Mouse (Mus musculus) MEL (cell line): ENCODE measurements at regions not wholly inside any gene's neighbourhood (a gene's known extent, or its start where the extent isn't known, plus 50 kb on each side); places are given as distances from the start of the nearest gene placed in this dataset.

Experiments used
- DNase-seq: peaks from one replicate; pipeline ENCODE4 v3.0.0; 2011; ENCODE audit warnings: low read depth, low spot score
- H3K27ac ChIP-seq: 2 replicates; pipeline ENCODE4 v1.5.1; 2012; ENCODE audit warnings: low read depth, mild to moderate bottlenecking, control low read depth, low read length, moderate library complexity; ENCODE audit not compliant: control insufficient read depth
- H3K27me3 ChIP-seq, 2 experiments: fragments of 150-350 bp in 1 of 2; sonication (generic) in 1 of 2; 2 replicates each; pipeline ENCODE4 v1.6.1; 2012; ENCODE audit warnings: low read length in 2 of 2, mild to moderate bottlenecking in 2 of 2, improper control_type of control experiment in 1 of 2, moderate library complexity in 1 of 2; ENCODE audit not compliant: insufficient read depth in 2 of 2, control insufficient read depth in 1 of 2
- H3K36me3 ChIP-seq, 2 experiments: 2 replicates each; pipeline ENCODE4 v1.6.1; 2012 to 2014; ENCODE audit warnings: low read length in 2 of 2, improper control_type of control experiment in 1 of 2, inconsistent platforms in 1 of 2, mild to moderate bottlenecking in 1 of 2; ENCODE audit not compliant: insufficient read depth in 2 of 2, control insufficient read depth in 1 of 2
- H3K4me1 ChIP-seq, 2 experiments: fragments of 150-350 bp in 1 of 2; sonication (generic) in 1 of 2; 2 replicates each; pipeline ENCODE4 v1.6.1; 2012; ENCODE audit warnings: low read length in 2 of 2, improper control_type of control experiment in 1 of 2, mild to moderate bottlenecking in 1 of 2; ENCODE audit not compliant: insufficient read depth in 2 of 2, control insufficient read depth in 1 of 2
- H3K4me3 ChIP-seq, 2 experiments: fragments of 150-350 bp in 1 of 2; sonication (generic) in 1 of 2; 2 replicates each; pipeline ENCODE4 v1.5.1; 2012; ENCODE audit warnings: low read depth in 2 of 2, low read length in 2 of 2, mild to moderate bottlenecking in 2 of 2, moderate library complexity in 2 of 2, control low read depth in 1 of 2, improper control_type of control experiment in 1 of 2; ENCODE audit not compliant: control insufficient read depth in 1 of 2, insufficient read depth in 1 of 2
- H3K79me2 ChIP-seq: 2 replicates; pipeline ENCODE4 v1.6.1; 2012; ENCODE audit warnings: mild to moderate bottlenecking, low read length, moderate library complexity; ENCODE audit not compliant: control insufficient read depth, poor library complexity, insufficient read depth
- H3K9ac ChIP-seq: 2 replicates; pipeline ENCODE4 v1.6.1; 2012; ENCODE audit warnings: low read depth, mild to moderate bottlenecking, control low read depth, low read length, moderate library complexity; ENCODE audit not compliant: control insufficient read depth, poor library complexity, severe bottlenecking
- H3K9me3 ChIP-seq: fragments of 150-350 bp; sonication (generic); replicated peaks from 2 replicates; pipeline ENCODE4 v1.6.1; 2012; ENCODE audit warnings: mild to moderate bottlenecking, low read length, improper control_type of control experiment, moderate library complexity; ENCODE audit not compliant: insufficient read depth
- CHD1 ChIP-seq: IDR thresholded peaks from 2 replicates; pipeline ENCODE4 v1.6.1; 2012; ENCODE audit warnings: low read depth, mild to moderate bottlenecking, inconsistent platforms, low read length, improper control_type of control experiment
- CHD2 ChIP-seq: IDR thresholded peaks from 2 replicates; pipeline ENCODE4 v1.6.1; 2011; ENCODE audit warnings: low read length, improper control_type of control experiment
- E2F4 ChIP-seq: IDR thresholded peaks from 2 replicates; pipeline ENCODE4 v1.6.1; 2011; ENCODE audit warnings: low read depth, low read length, improper control_type of control experiment, borderline replicate concordance
- ELF1 ChIP-seq: IDR thresholded peaks from 2 replicates; pipeline ENCODE4 v1.6.1; 2014; ENCODE audit warnings: low read depth, mild to moderate bottlenecking, inconsistent platforms, low read length, improper control_type of control experiment, moderate library complexity
- EP300 ChIP-seq, 2 experiments: IDR thresholded peaks; 2 replicates each; pipeline ENCODE4 v1.6.1; 2011; ENCODE audit warnings: improper control_type of control experiment in 2 of 2, low read length in 2 of 2, low read depth in 1 of 2, mild to moderate bottlenecking in 1 of 2
- ETS1 ChIP-seq: IDR thresholded peaks from 2 replicates; pipeline ENCODE4 v1.6.1; 2012; ENCODE audit warnings: low read depth, mild to moderate bottlenecking, inconsistent platforms, low read length, improper control_type of control experiment, moderate library complexity
- GABPA ChIP-seq: IDR thresholded peaks from 2 replicates; pipeline ENCODE4 v1.6.1; 2012; ENCODE audit warnings: low read depth, mild to moderate bottlenecking, inconsistent platforms, low read length, improper control_type of control experiment, moderate library complexity
- GATA1 ChIP-seq: IDR thresholded peaks from 2 replicates; pipeline ENCODE4 v1.6.1; 2011; ENCODE audit warnings: low read depth, low read length, improper control_type of control experiment
- HCFC1 ChIP-seq: IDR thresholded peaks from 2 replicates; pipeline ENCODE4 v1.6.1; 2012; ENCODE audit warnings: low read depth, mild to moderate bottlenecking, inconsistent platforms, low read length, improper control_type of control experiment, moderate library complexity
- JUND ChIP-seq: IDR thresholded peaks from 2 replicates; pipeline ENCODE4 v1.6.1; 2011; ENCODE audit warnings: low read depth, mild to moderate bottlenecking, improper control_type of control experiment, low read length
- KAT2A ChIP-seq: conservative IDR thresholded peaks from 2 replicates; pipeline ENCODE4 v1.6.1; 2012; ENCODE audit warnings: low read depth, low read length, improper control_type of control experiment, inconsistent platforms
- MAX ChIP-seq: IDR thresholded peaks from 2 replicates; pipeline ENCODE4 v1.6.1; 2011; ENCODE audit warnings: low read length, improper control_type of control experiment
- MAZ ChIP-seq: IDR thresholded peaks from 2 replicates; pipeline ENCODE4 v1.6.1; 2012; ENCODE audit warnings: low read depth, mild to moderate bottlenecking, inconsistent platforms, low read length, improper control_type of control experiment
- MEF2A ChIP-seq: IDR thresholded peaks from 2 replicates; pipeline ENCODE4 v1.6.1; 2014; ENCODE audit warnings: low read depth, mild to moderate bottlenecking, inconsistent platforms, low read length, improper control_type of control experiment; ENCODE audit not compliant: poor library complexity, insufficient replicate concordance, severe bottlenecking; ENCODE audit errors: extremely low read depth
- MXI1 ChIP-seq: IDR thresholded peaks from 2 replicates; pipeline ENCODE4 v1.6.1; 2011; ENCODE audit warnings: mild to moderate bottlenecking, low read depth, low read length, improper control_type of control experiment
- MYB ChIP-seq: IDR thresholded peaks from 2 replicates; pipeline ENCODE4 v1.6.1; 2011; ENCODE audit warnings: mild to moderate bottlenecking, low read depth, low read length, improper control_type of control experiment
- MYC ChIP-seq: IDR thresholded peaks from 2 replicates; pipeline ENCODE4 v1.6.1; 2011; ENCODE audit warnings: low read depth, mild to moderate bottlenecking, low read length, improper control_type of control experiment, moderate library complexity
- NRF1 ChIP-seq: IDR thresholded peaks from 2 replicates; pipeline ENCODE4 v1.6.1; 2014; ENCODE audit warnings: low read depth, mild to moderate bottlenecking, inconsistent platforms, low read length, improper control_type of control experiment, moderate library complexity; ENCODE audit not compliant: poor library complexity, insufficient read depth, severe bottlenecking
- POLR2A ChIP-seq, 2 experiments: IDR thresholded peaks; 2 replicates each; pipeline ENCODE4 v1.6.1; 2011 to 2012; ENCODE audit warnings: low read length in 2 of 2, mild to moderate bottlenecking in 2 of 2, control low read depth in 1 of 2, improper control_type of control experiment in 1 of 2, low read depth in 1 of 2, moderate library complexity in 1 of 2; ENCODE audit not compliant: control insufficient read depth in 1 of 2, insufficient read depth in 1 of 2, poor library complexity in 1 of 2
- POLR2AphosphoS5 ChIP-seq: IDR thresholded peaks from 2 replicates; pipeline ENCODE4 v1.6.1; 2012; ENCODE audit warnings: low read depth, borderline replicate concordance, mild to moderate bottlenecking, inconsistent platforms, low read length, moderate library complexity, mixed read lengths
- SIN3A ChIP-seq: IDR thresholded peaks from 2 replicates; pipeline ENCODE4 v1.6.1; 2012; ENCODE audit warnings: low read length, improper control_type of control experiment, inconsistent platforms
- TAL1 ChIP-seq: IDR thresholded peaks from 2 replicates; pipeline ENCODE4 v1.6.1; 2012; ENCODE audit warnings: mild to moderate bottlenecking, inconsistent platforms, low read length, moderate library complexity, mixed read lengths
- TBP ChIP-seq: IDR thresholded peaks from 2 replicates; pipeline ENCODE4 v1.8.0; 2011; ENCODE audit warnings: low read depth, low read length, improper control_type of control experiment
- TCF12 ChIP-seq: IDR thresholded peaks from 2 replicates; pipeline ENCODE4 v1.6.1; 2014; ENCODE audit warnings: low read depth, mild to moderate bottlenecking, inconsistent platforms, low read length, improper control_type of control experiment, moderate library complexity
- UBTF ChIP-seq: IDR thresholded peaks from 2 replicates; pipeline ENCODE4 v1.6.1; 2012; ENCODE audit warnings: low read depth, mild to moderate bottlenecking, inconsistent platforms, low read length, improper control_type of control experiment, moderate library complexity, borderline replicate concordance; ENCODE audit not compliant: insufficient read depth
- USF1 ChIP-seq: IDR thresholded peaks from 2 replicates; pipeline ENCODE4 v1.6.1; 2014; ENCODE audit warnings: low read depth, mild to moderate bottlenecking, inconsistent platforms, low read length, improper control_type of control experiment, moderate library complexity
- USF2 ChIP-seq, 2 experiments: IDR thresholded peaks; 2 replicates each; pipeline ENCODE4 v1.6.1; 2011 to 2012; ENCODE audit warnings: improper control_type of control experiment in 2 of 2, low read length in 2 of 2, borderline replicate concordance in 1 of 2, inconsistent platforms in 1 of 2, low read depth in 1 of 2, mild to moderate bottlenecking in 1 of 2; ENCODE audit not compliant: insufficient read depth in 1 of 2
- ZC3H11A ChIP-seq: IDR thresholded peaks from 2 replicates; pipeline ENCODE4 v1.6.1; 2012; ENCODE audit warnings: low read depth, mild to moderate bottlenecking, inconsistent platforms, low read length, improper control_type of control experiment
- ZKSCAN1 ChIP-seq: IDR thresholded peaks from 2 replicates; pipeline ENCODE4 v1.6.1; 2012; ENCODE audit warnings: low read depth, mild to moderate bottlenecking, inconsistent platforms, low read length, improper control_type of control experiment, moderate library complexity
- ZNF384 ChIP-seq: IDR thresholded peaks from 2 replicates; pipeline ENCODE4 v1.6.1; 2012; ENCODE audit warnings: low read depth, mild to moderate bottlenecking, inconsistent platforms, low read length, improper control_type of control experiment

- peak overlapping the region; percentile 17 to 39; a peak in 3 of 4 replicates for H3K4me3 ChIP-seq
Observed at GRCm38 (mm10) chrX:11802074-11802899, 357.9 kb downstream of the Bcor start.

GRCm38 (mm10) chrX:11803239-11803638 is 356.9 kb downstream of the Bcor start:
- Histone ChIP-seq H3K4me1 (peaks cover 0 to 26% of the 10 kb centered on the region in 2 experiments; a peak in 2 of 4 replicates), H3K27ac (peak overlapping the region; percentile 56), H3K9ac (peak overlapping the region; percentile 61), H3K4me3 (peak overlapping the region; percentile 15 to 39), H3K9me3 (no peaks in the 10 kb centered on the region), H3K27me3 (no peaks in the 10 kb centered on the region), H3K79me2 (no peaks in the 10 kb centered on the region; the same call in 1 of the 2 replicates), H3K36me3 (peaks cover 0 to 15% of the 10 kb centered on the region in 2 experiments; a peak in 2 of 4 replicates)
- peak; percentile 77 for DNase-seq
- TF ChIP-seq HCFC1, result no peak
- TF ChIP-seq TAL1, result no peak
- TF ChIP-seq ETS1, result peak; percentile 68; the same call in 1 of the 2 replicates
- peak; percentile 63 for TF ChIP-seq MYB
- no peak for TF ChIP-seq MYC
- TF ChIP-seq CHD1, result no peak
- no peak for TF ChIP-seq ZC3H11A
- no peak for TF ChIP-seq USF2 (IDR thresholded peaks at IDR 0.05; ENCODE audit: borderline replicate concordance in 1 of 2, insufficient read depth in 1 of 2, low read depth in 1 of 2, low read length in 2 of 2)
- no peak for TF ChIP-seq ELF1
- no peak for TF ChIP-seq TCF12
- no peak; the same call in 1 of the 2 replicates for TF ChIP-seq E2F4
- no peak for TF ChIP-seq POLR2AphosphoS5
- peak; percentile 45; the same call in 1 of the 2 replicates for TF ChIP-seq TBP
- TF ChIP-seq GABPA, result no peak
- TF ChIP-seq EP300 (IDR thresholded peaks at IDR 0.05; ENCODE audit: low read depth in 1 of 2, low read length in 2 of 2), result peak; percentile 26 to 79; a peak in 3 of 4 replicates
- no peak for TF ChIP-seq KAT2A
- TF ChIP-seq MEF2A, result no peak
- TF ChIP-seq JUND, result no peak
- no peak for TF ChIP-seq MXI1
- no peak for TF ChIP-seq NRF1

More at GRCm38 (mm10) chrX:11802074-11802899, 357.9 kb downstream of the Bcor start:
- H3K4me1 ChIP-seq, result peaks cover 0 to 23% of the 10 kb centered on the region in 2 experiments; a peak in 2 of 4 replicates
- no peaks in the 10 kb centered on the region for H3K27me3 ChIP-seq
- TF ChIP-seq NRF1, result no peak
- TF ChIP-seq ZKSCAN1, result no peak
- 0 out of 2 replicates have a peak, but pooled peaks have one; percentile 9 for TF ChIP-seq ETS1
- TF ChIP-seq UBTF, result no peak
- TF ChIP-seq CHD2, result no peak
- no peak; the same call in 1 of the 2 replicates for TF ChIP-seq TBP
- no peak for TF ChIP-seq USF1
- TF ChIP-seq MYC, result peak; percentile 37; the same call in 1 of the 2 replicates
- TF ChIP-seq EP300 (IDR thresholded peaks at IDR 0.05; ENCODE audit: low read depth in 1 of 2, low read length in 2 of 2), result no peak
- peak; percentile 63; the same call in 1 of the 2 replicates for TF ChIP-seq MAX
- no peak for TF ChIP-seq MAZ
- peak; percentile 62 for TF ChIP-seq GATA1
- no peak for TF ChIP-seq JUND
- TF ChIP-seq GABPA, result no peak
- TF ChIP-seq E2F4, result no peak
- no peak; the same call in 1 of the 2 replicates for TF ChIP-seq SIN3A
- TF ChIP-seq MXI1, result 0 out of 2 replicates have a peak, but pooled peaks have one; percentile 39
- TF ChIP-seq ZNF384, result no peak
- TF ChIP-seq HCFC1, result 0 out of 2 replicates have a peak, but pooled peaks have one; percentile 10
- peak in 1 of 2 experiments; percentile 51; a peak in 2 of 4 replicates for TF ChIP-seq POLR2A (IDR thresholded peaks at IDR 0.05; ENCODE audit: control insufficient read depth in 1 of 2, insufficient read depth in 1 of 2, low read depth in 1 of 2, low read length in 2 of 2, poor library complexity in 1 of 2)
- H3K36me3 ChIP-seq, result peaks cover 0 to 15% of the 10 kb centered on the region in 2 experiments; a peak in 2 of 4 replicates
- peak overlapping the region; percentile 61 for H3K9ac ChIP-seq
- DNase-seq, result peak; percentile 86
- no peaks in the 10 kb centered on the region for H3K9me3 ChIP-seq
- peak overlapping the region; percentile 56 for H3K27ac ChIP-seq
- H3K79me2 ChIP-seq, result no peaks in the 10 kb centered on the region; the same call in 1 of the 2 replicates
